Mouse (Mus musculus) cerebellum, adult (tissue): ENCODE measurements around the gene Mapkapk3.
A peak's percentile ranks its signal among the peaks of the same experiment; 100 is the strongest.

Experiments used
- ATAC-seq: cut with Nextera tagmentation; 2 replicates; pipeline ENCODE4 v1.9.2; 2017; ENCODE audit warnings: mild to moderate bottlenecking, moderate library complexity, mixed read lengths; ENCODE audit not compliant: insufficient number of reproducible peaks, low FRiP score, low TSS enrichment

Mapkapk3 gene

DNA sequence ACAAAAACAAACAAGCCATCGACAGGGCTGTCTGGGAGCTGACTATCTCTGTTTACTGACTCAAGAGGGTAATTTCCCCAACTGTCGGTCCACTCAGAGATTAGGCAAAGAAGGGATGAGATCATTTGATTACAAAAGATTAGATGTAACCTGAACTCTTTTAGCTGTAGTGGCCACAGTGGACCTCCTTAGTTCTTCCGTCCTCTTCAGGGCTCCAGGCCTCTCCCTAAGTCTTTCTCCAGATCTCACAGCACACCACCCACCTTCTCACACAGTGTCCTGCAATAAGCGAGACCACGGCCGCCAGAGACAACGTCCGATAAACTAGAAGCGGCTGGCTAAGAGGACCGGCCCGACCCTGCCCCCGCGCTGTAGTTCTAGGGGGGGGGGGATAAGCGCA lies 6.4 kb upstream of the Mapkapk3 start:
- ATAC-seq: no peak

DNA sequence AAGGTAGTCTGAATTCAATTTTAAA lies 6.2 kb upstream of the Mapkapk3 start, which contains the start of gene Cish:
Cish (plus strand) TSS at position 11 of the 25 bp plus-strand sequence.
- ATAC-seq: no peak

DNA sequence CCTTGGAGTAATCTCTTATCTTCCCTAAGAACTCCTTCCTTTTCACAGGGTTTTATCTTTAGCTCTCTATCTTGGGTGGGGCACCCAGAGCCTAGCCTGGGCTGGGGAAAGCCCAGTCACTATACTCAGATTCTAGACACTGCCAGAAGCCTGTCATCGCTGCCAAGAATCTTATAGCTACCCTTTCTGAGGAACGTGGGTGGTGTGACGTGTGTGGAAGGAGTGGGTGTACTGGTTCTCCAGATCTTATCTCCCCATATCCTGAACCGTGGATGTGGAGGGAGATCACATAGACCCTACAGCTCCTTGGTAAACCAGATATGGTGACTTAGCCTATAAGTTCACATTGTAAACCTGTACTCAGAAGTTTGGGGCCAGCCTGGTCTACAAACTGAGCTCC lies 5.9 kb upstream of the Mapkapk3 start:
- no peak for ATAC-seq

DNA sequence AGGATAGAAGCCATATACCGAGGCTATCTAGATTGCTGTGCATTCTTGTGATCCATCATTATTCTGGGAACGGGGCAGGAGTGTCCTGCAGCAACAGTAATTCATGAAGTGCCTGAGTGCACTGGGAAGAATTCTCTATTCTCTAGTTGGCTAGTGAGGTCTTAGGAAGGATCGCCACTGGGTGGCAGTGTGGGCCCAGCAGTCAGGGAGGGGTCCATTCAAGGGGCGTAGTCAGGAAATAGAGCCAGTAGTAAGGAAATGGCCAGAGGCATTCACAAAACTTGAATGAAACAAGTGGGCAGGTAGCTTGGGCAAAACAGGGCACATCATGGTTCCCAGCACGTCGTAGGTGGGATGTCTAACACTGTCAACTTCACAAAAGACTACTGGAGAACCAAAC lies 4.6 kb upstream of the Mapkapk3 start:
- no peak for ATAC-seq

DNA sequence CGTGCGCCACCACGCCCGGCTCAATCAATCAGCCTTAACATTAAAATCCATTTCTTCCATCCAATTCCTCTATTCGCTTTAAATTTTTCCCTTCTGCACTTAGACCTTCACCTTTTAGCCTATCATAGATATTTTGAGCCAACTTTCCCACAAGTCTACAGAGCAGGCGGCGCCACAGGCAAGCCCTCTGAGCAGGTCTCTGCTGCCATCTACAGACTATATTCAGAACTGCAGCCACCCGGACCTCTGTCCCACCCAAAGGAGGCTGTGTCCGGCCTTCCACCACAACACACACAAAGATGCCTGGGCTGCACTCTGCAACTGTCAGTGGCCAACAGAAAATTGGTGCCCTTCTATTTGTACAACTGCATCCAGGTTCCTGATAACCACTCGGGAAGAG lies 1.2 kb upstream of the Mapkapk3 start:
- peak; percentile 50; the same call in 1 of the 2 replicates for ATAC-seq

DNA sequence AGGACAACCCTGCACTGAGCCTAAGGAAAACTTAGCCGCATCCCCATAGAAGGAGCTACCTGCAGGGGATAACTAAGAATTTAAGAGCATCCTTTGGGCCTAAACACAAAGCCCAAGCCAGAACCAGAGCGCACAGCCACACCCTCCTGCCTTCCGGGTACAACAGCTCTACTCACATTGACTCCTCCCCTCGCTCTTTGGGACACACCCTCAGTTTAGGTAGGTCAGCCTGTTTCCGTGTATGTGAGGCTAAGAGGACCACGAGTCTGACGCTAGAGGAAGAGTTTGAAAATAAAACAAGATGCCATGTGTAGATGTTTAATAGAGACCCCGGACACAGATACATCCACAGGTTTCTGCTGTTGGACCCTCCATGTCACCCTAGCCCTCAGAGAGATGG lies 966 bp downstream of the Mapkapk3 start:
- ATAC-seq: no peak

DNA sequence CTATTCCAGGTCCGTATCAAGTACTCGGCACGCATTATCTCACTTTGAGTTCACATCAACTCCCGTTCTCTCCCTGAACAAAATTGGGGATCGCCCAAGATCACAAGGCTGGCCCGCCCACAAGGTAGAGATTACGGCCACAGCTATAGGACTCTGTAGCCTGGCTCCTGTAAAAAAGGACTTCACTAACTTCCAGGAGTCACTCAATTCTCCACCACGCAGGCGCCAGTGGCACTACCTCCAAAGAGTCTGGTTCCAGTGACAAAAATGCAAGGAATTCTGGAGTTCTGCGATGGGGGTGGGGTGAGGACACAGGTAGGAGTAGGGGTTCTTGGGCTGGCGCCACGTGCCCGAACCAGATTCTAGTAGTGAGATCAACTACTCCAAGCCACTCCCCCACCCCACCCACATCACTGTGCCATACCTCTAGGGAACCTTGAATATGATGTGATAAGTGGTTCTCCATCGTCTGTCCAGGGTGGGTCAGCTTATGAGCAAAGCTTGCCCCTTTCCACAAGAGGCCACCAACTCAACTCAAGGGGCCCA lies 1.5 kb downstream of the Mapkapk3 start:
- no peak for ATAC-seq

DNA sequence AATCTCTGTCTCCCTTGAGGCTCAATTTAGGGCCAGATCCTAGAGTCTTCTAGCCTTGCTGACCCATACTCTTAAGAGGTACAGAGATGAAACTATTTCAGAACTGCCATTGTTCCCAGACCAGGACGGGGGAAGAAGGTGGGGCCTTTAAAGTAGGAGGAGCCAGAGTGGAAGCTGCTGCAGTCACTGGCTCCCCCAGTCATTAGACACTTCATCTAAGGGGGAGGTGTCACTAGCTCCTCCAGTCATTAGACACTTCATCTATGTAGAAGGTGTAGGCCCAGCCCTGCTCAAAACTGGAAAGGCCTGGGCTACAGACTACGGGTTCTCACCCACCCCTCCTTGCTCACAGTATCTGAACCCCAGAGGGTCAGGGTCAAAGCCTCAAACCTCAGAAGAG lies 2.4 kb downstream of the Mapkapk3 start:
- ATAC-seq: no peak

DNA sequence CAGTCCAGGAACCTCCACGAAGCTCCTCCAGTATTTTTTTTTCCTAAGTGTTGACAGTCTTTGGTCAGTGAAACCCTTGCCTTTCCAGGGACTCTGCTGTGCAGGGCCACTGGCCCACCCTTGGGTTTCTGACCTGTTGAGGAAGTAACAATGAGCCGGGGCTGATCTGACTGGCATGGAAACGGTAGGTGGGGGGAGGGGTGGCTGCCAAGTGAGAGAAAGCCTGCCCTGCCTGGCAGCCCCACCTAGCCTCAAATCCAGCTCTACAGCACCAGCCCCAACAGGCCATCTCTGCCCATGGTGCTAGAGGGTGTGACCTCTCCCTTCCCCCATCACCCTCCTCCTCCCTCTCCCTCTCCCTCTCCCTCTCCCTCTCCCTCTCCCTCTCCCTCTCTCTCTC lies 4.7 kb downstream of the Mapkapk3 start:
- ATAC-seq: no peak

DNA sequence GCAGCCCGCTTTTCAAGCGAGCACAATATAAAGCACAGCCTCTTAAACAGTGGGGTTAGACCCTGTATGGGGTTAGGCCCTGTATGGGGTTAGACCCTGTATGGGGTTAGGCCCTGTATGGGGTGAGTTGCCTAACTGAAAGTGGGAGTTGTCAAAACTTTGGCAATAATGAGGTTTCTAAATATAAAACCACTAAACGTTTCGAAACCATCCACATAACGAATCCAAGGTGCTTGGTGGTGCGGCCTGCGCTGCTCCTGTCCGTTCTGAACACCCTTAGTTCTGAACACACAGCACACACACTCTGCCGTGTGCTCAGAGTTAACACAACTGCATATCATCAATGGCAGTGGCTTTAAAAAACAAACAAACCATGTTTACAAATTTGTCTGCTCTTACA lies 6.7 kb downstream of the Mapkapk3 start:
- no peak for ATAC-seq

DNA sequence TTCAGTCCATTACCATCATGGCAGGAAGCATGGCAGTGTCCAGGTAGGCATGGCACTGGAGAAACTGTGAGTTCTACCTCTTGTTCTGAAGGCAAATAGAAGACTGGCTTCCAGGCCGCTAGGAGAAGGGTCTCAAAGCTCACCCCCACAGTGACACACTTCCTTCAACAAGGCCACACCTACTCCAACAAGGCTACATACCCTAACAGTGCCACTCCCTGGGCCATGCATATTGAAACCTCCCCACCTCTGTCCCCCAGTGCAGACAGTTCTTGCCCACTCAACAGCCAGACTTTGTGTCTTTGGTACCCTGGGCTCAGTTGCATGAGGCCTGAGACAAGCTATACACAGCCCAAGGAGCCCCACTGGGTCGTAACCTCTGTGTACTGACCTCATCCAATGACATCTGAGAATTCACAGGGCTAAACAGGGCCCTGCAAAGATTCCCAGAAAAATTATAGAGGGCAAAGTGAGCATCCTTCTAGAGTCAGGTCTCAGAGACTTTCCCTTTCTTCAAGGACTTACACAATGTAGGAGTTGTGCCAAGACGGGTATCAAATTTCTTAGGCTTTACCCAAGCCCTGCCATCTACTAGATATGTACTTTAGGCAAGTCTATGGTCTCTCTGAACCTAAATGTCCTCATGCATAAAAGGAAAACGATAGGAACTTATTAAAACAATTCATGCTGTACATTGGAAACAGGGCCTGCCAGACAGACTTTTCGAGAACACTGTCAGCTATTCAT lies 8.3 kb downstream of the Mapkapk3 start:
- ATAC-seq: no peak

DNA sequence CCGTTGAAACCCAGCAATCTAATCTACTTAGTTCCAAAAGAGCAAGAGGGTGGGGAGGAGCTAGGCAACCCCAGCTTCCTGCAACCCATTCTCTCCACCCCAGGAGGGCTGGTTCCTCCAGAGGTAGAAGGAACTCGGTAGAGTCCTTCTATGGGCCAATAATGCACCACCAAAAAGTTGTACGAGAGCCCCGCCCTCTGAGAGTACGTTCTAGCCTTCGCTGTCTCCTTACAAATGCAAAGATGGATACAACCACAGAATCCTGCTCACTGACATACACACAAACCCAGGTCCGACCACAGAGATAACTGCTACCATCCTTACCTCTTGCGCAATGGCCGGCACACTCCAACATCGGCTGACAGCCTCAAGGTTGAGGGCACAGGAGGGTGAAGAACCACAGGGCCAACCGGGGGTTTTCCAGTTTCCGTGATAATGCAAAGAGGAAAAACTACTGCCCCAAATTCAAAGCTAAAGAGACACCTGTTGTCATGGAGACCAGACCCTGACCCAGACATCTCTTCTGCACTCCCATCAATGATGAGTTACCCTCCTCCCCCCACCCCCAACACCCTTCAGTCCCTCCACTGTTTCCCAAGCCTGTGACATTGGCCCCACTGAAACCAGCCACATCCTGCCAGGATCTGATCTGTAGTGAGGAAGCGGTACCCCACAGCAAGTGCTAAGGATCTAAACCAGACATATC lies 9.2 kb downstream of the Mapkapk3 start:
- ATAC-seq: no peak

DNA sequence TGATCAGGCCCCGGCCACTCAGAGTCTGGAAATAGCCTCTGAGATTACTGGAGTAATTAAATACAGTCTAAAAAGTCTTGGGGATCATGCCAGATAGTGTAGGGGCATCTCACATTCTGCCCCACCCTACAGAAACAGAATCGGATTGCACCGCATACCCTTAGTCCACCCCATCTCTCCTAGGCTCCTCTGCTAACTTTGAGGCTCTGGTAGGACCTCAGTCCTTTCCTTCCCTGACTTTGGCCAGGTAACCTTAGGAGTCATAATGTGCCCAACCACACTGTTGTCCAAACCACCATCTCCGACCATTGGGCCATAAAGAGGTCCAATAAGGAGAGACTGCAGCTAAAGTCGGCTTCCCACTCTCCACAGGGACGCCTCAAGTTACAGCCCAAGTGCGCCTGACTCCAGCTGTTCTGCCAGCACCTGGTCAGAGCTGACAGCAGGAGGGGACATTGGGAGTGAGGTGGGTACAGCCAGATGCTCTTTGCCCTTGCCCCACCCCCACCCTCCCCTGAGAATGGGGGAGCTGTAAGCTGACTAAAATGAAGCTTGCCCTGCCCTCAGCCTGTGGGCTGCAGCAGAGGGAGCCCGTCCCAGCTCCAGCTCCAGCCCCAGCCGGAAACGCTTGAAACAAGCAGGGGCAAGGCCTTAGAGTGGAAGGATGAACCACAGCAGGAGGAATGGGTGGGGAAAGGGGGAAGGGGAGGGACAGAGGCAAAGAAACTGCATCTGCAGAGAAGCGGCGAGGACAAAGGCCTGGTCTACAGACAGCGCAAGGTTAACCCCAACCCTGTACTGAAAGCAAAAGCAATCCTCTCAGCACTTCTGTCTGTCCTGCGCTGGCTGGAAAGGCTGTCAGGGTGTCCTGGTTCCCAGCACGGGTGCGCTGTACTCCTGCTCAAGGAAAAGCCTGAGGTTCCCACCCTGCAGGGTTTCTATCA lies 10.0 kb downstream of the Mapkapk3 start:
- no peak for ATAC-seq

DNA sequence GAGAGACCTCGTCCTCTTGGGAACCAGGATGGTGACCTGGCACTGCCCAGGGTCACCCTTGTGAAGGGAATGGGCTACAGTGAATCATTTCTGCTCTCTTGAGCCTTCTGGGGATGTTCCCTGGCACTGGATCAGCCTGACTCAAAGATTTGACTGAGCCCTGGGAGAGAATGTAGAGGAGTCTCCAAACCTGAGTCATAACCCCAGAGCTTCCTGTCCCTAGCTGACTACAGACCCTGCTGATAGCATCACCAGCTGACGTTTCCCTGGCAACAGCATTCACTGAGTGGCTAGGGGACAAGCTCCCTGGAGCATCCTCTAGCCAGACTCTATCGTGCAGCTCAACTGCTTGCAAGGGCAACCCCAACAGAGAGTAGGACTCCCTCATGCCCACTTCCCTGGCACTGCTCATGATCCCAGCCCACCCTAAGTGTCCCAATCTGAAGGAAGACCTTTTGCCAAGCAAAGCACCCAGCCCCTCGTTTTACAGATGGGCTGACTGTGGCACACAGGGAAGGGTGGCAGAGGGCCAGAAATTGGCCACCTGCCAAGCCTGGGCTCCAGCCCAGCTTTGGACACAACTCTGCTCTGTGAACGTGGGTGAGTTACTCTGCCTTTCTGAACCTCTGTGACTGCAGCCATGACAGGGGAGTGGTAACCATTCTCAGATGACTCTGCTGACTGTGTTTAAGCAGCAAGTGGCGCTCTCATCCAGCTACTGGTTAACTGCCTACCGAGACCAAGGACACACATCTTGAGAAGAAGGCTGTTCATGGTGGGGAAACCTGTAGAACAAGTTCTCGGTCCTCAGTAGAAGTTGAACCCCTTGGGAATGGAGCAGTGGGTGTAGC lies 10.9 kb downstream of the Mapkapk3 start:
- ATAC-seq: peak; percentile 73

DNA sequence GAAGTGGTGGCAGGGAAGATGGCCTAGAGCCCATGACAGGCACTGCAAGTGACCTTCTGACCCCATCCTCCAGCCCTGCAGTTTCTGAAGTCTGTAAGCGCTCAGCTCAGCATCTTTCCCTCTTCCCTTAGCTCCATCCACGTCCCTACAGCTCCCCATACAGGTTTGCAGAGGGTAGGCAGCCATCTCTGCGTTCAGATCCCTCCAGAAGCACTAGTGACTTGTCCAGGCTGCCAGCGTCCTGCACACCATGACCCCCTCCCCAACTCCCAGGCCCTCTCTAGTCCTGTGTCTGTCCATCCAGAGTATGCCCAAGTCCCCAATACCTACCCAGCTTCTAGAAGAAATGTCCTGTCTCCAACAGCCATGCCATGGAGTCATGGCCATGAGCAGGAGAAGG lies 11.6 kb downstream of the Mapkapk3 start:
- ATAC-seq: 0 out of 2 replicates have a peak, but pooled peaks have one; percentile 19

DNA sequence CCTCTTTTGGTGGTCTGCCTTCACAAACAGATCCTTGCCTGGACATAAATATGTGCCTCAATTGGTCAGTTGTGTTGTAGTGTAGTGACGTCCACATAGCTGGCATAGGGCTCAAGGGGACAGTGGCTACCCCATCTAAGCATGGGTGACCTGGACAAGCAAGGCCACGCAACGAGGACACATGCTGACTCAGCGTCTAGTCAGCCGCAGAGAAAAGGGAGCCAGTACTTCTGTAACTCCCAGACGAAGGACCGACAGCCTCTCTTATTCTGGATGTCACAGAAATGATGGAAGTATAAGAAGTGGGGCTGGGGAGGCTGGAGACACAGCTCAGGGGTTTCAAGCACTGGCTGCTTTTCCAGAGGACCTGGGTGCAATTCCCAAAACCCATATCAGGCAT lies 12.1 kb downstream of the Mapkapk3 start:
- no peak for ATAC-seq

DNA sequence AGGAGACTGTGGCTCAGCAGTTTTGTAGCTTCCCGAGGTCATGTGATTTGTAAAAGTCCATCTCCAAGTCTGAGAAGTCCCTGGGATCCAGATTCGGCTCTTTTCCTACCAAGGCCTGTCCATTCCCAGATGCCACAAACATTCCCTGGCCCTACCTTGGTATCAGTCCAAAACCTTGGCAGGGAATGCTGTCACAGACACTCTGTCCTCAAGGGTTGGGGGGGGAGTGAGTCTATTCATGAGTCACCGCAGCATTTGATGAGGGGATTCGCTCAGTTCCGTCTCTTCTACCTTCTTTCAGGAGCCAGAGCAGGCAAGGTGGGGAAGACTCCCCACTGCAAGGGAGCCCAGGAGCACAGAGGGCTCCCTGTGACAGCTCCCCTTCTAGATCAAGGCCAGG lies 14.0 kb downstream of the Mapkapk3 start:
- no peak for ATAC-seq

DNA sequence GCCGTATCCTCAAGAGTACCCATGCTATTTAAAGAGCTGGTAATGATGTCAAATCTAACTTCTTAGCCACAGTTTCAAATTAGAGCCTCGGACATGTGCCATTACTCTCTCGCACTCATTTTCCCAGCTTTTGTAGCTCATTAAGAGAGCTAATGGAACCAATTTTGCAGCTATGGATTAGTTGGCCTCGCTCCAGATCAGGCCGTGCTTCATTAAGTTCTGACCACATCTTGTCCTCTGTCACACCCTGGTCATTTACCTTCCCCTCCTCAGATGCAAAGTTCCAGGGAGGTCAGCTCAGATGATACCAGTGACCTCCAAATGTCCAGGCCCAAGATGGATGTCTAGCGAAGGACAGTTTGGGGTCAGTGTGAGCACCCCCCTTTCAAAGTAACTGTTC lies 14.9 kb downstream of the Mapkapk3 start:
- ATAC-seq: no peak

DNA sequence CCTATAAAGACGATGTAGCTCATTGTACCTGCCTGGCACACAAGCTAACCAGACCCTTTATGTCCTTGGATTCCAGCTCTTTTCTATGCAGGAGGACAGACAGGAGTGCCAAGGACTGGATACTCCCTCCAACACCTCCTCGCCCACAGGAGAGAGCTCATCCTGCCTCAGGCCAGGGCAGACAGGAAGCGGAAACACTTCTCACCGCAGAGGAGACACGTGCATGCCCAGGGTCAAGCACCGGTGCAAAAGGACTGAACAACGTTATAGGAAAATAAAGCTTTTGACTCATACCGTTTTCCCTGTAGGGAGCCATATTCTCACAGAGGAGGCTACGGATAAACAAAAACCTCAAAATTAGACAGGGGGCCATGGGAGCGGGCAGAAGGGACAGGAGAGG lies 16.5 kb downstream of the Mapkapk3 start:
- no peak for ATAC-seq

DNA sequence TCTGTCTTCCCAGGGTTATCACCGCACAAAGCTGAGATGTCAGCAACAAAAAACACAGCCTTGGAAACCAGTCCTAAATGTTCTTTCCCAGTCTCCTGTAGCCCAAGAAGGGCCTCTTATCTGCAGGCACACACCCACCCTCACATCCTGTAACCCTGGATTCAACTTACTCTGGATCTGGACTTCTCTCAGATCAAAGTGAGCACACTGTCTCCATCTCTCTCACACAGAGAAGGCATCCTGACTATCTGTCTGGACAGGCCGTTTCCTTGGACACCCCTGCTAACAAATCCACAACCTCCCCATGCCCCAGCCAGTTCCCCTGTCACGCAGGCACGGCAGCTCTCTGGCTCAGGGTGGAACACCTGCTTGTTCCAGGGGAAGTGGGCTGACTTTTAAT lies 17.4 kb downstream of the Mapkapk3 start:
- no peak for ATAC-seq
